Mouse (Mus musculus): ENCODE data around the gene Plxna3. TPM values are rescaled to one million over a fixed set of nuclear protein-coding genes. Genes with fewer than 3 reads are reported as not detected.
"Not testable (repeated sequence)": the region's sequence is repeated elsewhere in the genome, so short reads cannot be mapped to it uniquely, and the experiment has no call there.

The Plxna3 gene
- 1 to 10 TPM in 1 of 2 experiments, under 1 TPM in 1; 0.98 to 1.1 TPM for total RNA-seq (2021)
- long read RNA-seq, experiment 1, partial matches to known transcripts: 0 of 1 reads
- long read RNA-seq, experiment 1, other reads (novel, unspliced or antisense): 1 of 1 reads
- long read RNA-seq, experiment 2: 0 reads

- intact Hi-C loops (cut with DNase I): no loop called here
- peak; percentile 69 to 72 for DNase-seq
These were observed at the start of gene Plxna3 for GRCm38 (mm10) chrX:74328725-74329161. Gene Plxna3, plus strand, starts transcription at chrX:74329066.

GRCm38 (mm10) chrX:74281041-74281731, 47.7 kb upstream of the Plxna3 start:
- intact Hi-C loops (cut with DNase I): no loop called here
- DNase-seq: no peak

- intact Hi-C loops (cut with DNase I): no loop called here
- DNase-seq: peak; percentile 75
These were observed 47.0 kb upstream of the Plxna3 start, which contains the start of the genes Taz and Dnase1l1 for GRCm38 (mm10) chrX:74281732-74282394. Gene Taz, plus strand, starts transcription at chrX:74281912. Gene Dnase1l1, minus strand, starts transcription at chrX:74282337.

GRCm38 (mm10) chrX:74282395-74283091, 46.3 kb upstream of the Plxna3 start:
- intact Hi-C loops (cut with DNase I): no loop called here

GRCm38 (mm10) chrX:74283092-74283437, 45.8 kb upstream of the Plxna3 start:
- intact Hi-C loops (cut with DNase I): no loop called here
- no peak for DNase-seq

More at GRCm38 (mm10) chrX:74282395-74283091, 46.3 kb upstream of the Plxna3 start:
- peak; percentile 80 to 86 for DNase-seq

- intact Hi-C loops (cut with DNase I): no loop called here
- no peak for DNase-seq
These were observed 35.4 kb upstream of the Plxna3 start for GRCm38 (mm10) chrX:74293431-74293830.

GRCm38 (mm10) chrX:74296538-74297448, 32.1 kb upstream of the Plxna3 start, which contains the start of gene Atp6ap1:
Gene Atp6ap1, plus strand, starts transcription at chrX:74297097.
- intact Hi-C loops (cut with DNase I): no loop called here
- peak; percentile 91 to 93 for DNase-seq

- intact Hi-C loops (cut with DNase I): no loop called here
- DNase-seq: no peak
These were observed 30.5 kb upstream of the Plxna3 start for GRCm38 (mm10) chrX:74298348-74298747.

- no peak for DNase-seq
- intact Hi-C loops (cut with DNase I): no loop called here
These were observed 29.1 kb upstream of the Plxna3 start for GRCm38 (mm10) chrX:74299721-74300120.

GRCm38 (mm10) chrX:74304867-74305700, 23.8 kb upstream of the Plxna3 start, which contains the start of gene Gdi1:
Gene Gdi1, plus strand, starts transcription at chrX:74304998.
- intact Hi-C loops (cut with DNase I): no loop called here
- peak; percentile 73 to 77 for DNase-seq

- DNase-seq: peak; percentile 86 to 87
- intact Hi-C loops (cut with DNase I): no loop called here
These were observed 16.1 kb upstream of the Plxna3 start, which contains the start of gene Fam50a for GRCm38 (mm10) chrX:74312540-74313464. Gene Fam50a, plus strand, starts transcription at chrX:74313033.

- intact Hi-C loops (cut with DNase I): no loop called here
- DNase-seq: no peak
These were observed 377 bp downstream of the Plxna3 start for GRCm38 (mm10) chrX:74329215-74329671.

GRCm38 (mm10) chrX:74330166-74330930, 1.5 kb downstream of the Plxna3 start:
- intact Hi-C loops (cut with DNase I): no loop called here
- no peak for DNase-seq

GRCm38 (mm10) chrX:74352645-74353466, 24.0 kb downstream of the Plxna3 start:
- intact Hi-C loops (cut with DNase I): loop anchor here (5.0 kb wide), 1 partner anchor 106 kb away; the partner anchor contains the start of gene Flna
- no peak for DNase-seq

- DNase-seq: peak; percentile 83 to 84
- intact Hi-C loops (cut with DNase I): loop anchor here (5.0 kb wide), 1 partner anchor 106 kb away; the partner anchor contains the start of gene Flna
These were observed 24.6 kb downstream of the Plxna3 start, which contains the start of gene Lage3 for GRCm38 (mm10) chrX:74353467-74353770. Gene Lage3, minus strand, starts transcription at chrX:74353618.

- DNase-seq; intact Hi-C loops (cut with DNase I): not testable (repeated sequence)
These were observed 28.2 kb downstream of the Plxna3 start for GRCm38 (mm10) chrX:74357069-74357468.
